24 mouse cellular contexts compared by ENCODE assay signal in the genomic region with DNA sequence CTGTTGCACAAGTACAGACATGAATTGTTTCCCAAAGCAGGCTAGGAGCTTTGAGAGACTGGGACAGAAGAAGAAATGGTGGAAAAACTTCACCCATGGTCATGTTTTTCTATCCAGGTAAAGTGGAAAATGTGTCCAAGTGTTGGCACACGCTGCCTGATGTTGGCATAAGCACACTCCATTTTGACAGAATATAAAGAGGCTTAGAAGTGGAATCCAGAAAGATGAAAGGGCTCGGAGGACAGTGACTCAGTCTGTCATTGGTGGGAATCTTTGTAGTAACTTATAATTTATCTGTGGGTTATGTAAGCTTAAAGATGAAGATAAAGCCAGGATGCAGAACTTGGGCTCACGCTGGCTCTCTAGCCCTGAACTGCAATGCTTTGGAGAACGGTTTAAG. TPM values are rescaled to one million over a fixed set of nuclear protein-coding genes. Genes with fewer than 3 reads are reported as not detected.
DNase-seq lines count a peak whose midpoint lies in the region; ATAC-seq and TF ChIP-seq lines count a peak whose summit lies in the region.
"Had no signal": no experiment of that assay in that cellular context is flagged by ENCODE, and none has a peak within 500 bp of the region (broad histone marks: within the 10 kb centered on the region; RNA-seq: fewer than 3 reads in every experiment).

No protein-coding gene starts in this region.

- H3K36me3 ChIP-seq in intestine, embryonic 14.5 days (ENCODE audit: control insufficient read depth, insufficient read depth, low read length), result no peaks in the 10 kb centered on the region
- H3K36me3 ChIP-seq in intestine, postnatal 0 days (ENCODE audit: control insufficient read depth, insufficient read depth), result no peaks in the 10 kb centered on the region
- H3K36me3 ChIP-seq: embryonic facial prominence, embryonic 10.5 days; embryonic facial prominence, embryonic 12.5 days; forebrain, embryonic 15.5 days; G1E had no signal

- H3K4me3 ChIP-seq in intestine, embryonic 14.5 days (ENCODE audit: low read depth, low read length), result no peak overlapping the region
- H3K4me3 ChIP-seq in intestine, postnatal 0 days (ENCODE audit: low read depth, low read length), result no peak overlapping the region
- H3K4me3 ChIP-seq: embryonic facial prominence, embryonic 10.5 days; embryonic facial prominence, embryonic 12.5 days; forebrain, embryonic 13.5 days; forebrain, embryonic 15.5 days had no signal

- WGBS in intestine, embryonic 14.5 days, result 77% methylated on average over 4 of the region's 4 CpGs
- WGBS in intestine, postnatal 0 days, result 75% methylated on average over 4 of the region's 4 CpGs

- peaks cover 5% of the 10 kb centered on the region; the same call in 1 of the 2 replicates for H3K4me1 ChIP-seq in intestine, embryonic 14.5 days (replicated peaks; ENCODE audit: control insufficient read depth, insufficient read depth, low read length)
- no peaks in the 10 kb centered on the region; the same call in 1 of the 2 replicates for H3K4me1 ChIP-seq in intestine, postnatal 0 days (replicated peaks; ENCODE audit: control insufficient read depth, insufficient read depth, low read length)

- no peak overlapping the region for H3K27ac ChIP-seq in intestine, embryonic 14.5 days (ENCODE audit: low read depth)
- H3K27ac ChIP-seq in intestine, postnatal 0 days (ENCODE audit: low read depth, low read length), result no peak overlapping the region
- H3K27ac ChIP-seq: embryonic facial prominence, embryonic 10.5 days; embryonic facial prominence, embryonic 12.5 days; forebrain, embryonic 13.5 days; forebrain, embryonic 15.5 days had no signal

- no peak for TF ChIP-seq CTCF in intestine, postnatal 0 days (IDR thresholded peaks at IDR 0.05; ENCODE audit: low read depth)

- ATAC-seq in intestine, embryonic 14.5 days (replicated peaks; ENCODE audit: low FRiP score, low TSS enrichment, low read depth), result no peak
- no peak for ATAC-seq in intestine, postnatal 0 days
- ATAC-seq: activated CD4-positive, CD25-positive, alpha-beta regulatory T cell, adult 4 months; CD4-positive, CD25-positive, alpha-beta regulatory T cell, adult 4 months; forebrain, embryonic 13.5 days; forebrain, embryonic 15.5 days; forebrain, postnatal 0 days; Patski had no signal

- no peaks in the 10 kb centered on the region for H3K9me3 ChIP-seq in intestine, embryonic 14.5 days (ENCODE audit: control insufficient read depth, low read length)
- no peaks in the 10 kb centered on the region for H3K9me3 ChIP-seq in intestine, postnatal 0 days (ENCODE audit: control insufficient read depth)
- H3K9me3 ChIP-seq: embryonic facial prominence, embryonic 10.5 days; embryonic facial prominence, embryonic 12.5 days; forebrain, embryonic 13.5 days; forebrain, embryonic 15.5 days had no signal

- H3K27me3 ChIP-seq in intestine, embryonic 14.5 days (replicated peaks; ENCODE audit: control insufficient read depth, insufficient read depth, low read length), result no peaks in the 10 kb centered on the region
- peaks cover 9% of the 10 kb centered on the region; the same call in 1 of the 2 replicates for H3K27me3 ChIP-seq in intestine, postnatal 0 days (replicated peaks; ENCODE audit: control insufficient read depth, insufficient read depth, low read length)
- H3K27me3 ChIP-seq: CH12.LX; embryonic facial prominence, embryonic 12.5 days had no signal

- no peak overlapping the region for H3K4me2 ChIP-seq in intestine, embryonic 14.5 days (ENCODE audit: low read length)
- H3K4me2 ChIP-seq in intestine, postnatal 0 days (replicated peaks; ENCODE audit: low read depth), result no peak overlapping the region
- H3K4me2 ChIP-seq: embryonic facial prominence, embryonic 12.5 days; forebrain, embryonic 13.5 days; forebrain, embryonic 15.5 days had no signal

- peak; percentile 74 to 88 for DNase-seq in adrenal gland, adult (ENCODE audit: inconsistent age in 2 of 2, low spot score in 1 of 2)
- no peak for DNase-seq in adrenal gland, postnatal 25 days
- DNase-seq in adrenal gland, adult 8-10 months, result peak; percentile 42
- DNase-seq in adrenal gland, postnatal 4 days (ENCODE audit: low spot score in 2 of 2), result no peak
- DNase-seq in intestine, embryonic 14.5 days (ENCODE audit: low spot score), result peak; percentile 38
- peak; percentile 22 to 32 for DNase-seq in adrenal gland, postnatal 36 days
- no peak for DNase-seq in cerebellum, adult 8-10 months
- DNase-seq: B cell, adult 2 months; cerebellum, adult 11 months; cerebellum, adult 18-20 months; cerebellum, adult 9-10 months; cerebellum, postnatal 10 days; cerebellum, postnatal 25 days; forebrain, postnatal 0 days had no signal

- no peak overlapping the region for H3K9ac ChIP-seq in intestine, embryonic 14.5 days (ENCODE audit: low read length)
- no peak overlapping the region for H3K9ac ChIP-seq in intestine, postnatal 0 days (ENCODE audit: low read depth, low read length)
- H3K9ac ChIP-seq: embryonic facial prominence, embryonic 12.5 days; forebrain, embryonic 13.5 days; forebrain, embryonic 15.5 days; forebrain, postnatal 0 days had no signal

RNA-seq across cellular contexts. Expression of a gene that starts 5.2 kb away (rescaled TPM):
- total RNA-seq in adrenal gland, postnatal 25 days (2021), result 16.6 and 22.2 TPM in 2 replicates
- 10 to 100 TPM; 25.2 to 31.1 (median 28.7) TPM for total RNA-seq in adrenal gland, adult 8-10 months (2022)
- total RNA-seq in adrenal gland, postnatal 4 days (2021), result 10 to 100 TPM; 22.8 to 23.0 TPM
- polyA plus RNA-seq in intestine, embryonic 14.5 days (2014; fragmentation: Nextera tagmentation; extraction: Ambion mirVana), result 16.5 and 19.0 TPM in 2 replicates
- polyA plus RNA-seq in intestine, postnatal 0 days (2015; fragmentation: Nextera tagmentation; extraction: Ambion mirVana), result 5.3 and 5.5 TPM in 2 replicates
- 10 to 100 TPM; 19.1 to 25.7 TPM for total RNA-seq in adrenal gland, postnatal 36 days (2021)
- total RNA-seq: CH12.LX had no signal
- polyA plus RNA-seq: activated CD4-positive, CD25-positive, alpha-beta regulatory T cell, adult 4 months; CD4-positive, CD25-positive, alpha-beta regulatory T cell, adult 4 months; G1E had no signal

Comparison
In these comparisons a context has a peak if more than half of its experiments do, and no peak if none do; other contexts are left out.
1. DNase-seq: peak in adrenal gland, adult (2 of 2), adrenal gland, adult 8-10 months (single experiment), intestine, embryonic 14.5 days (single experiment) and adrenal gland, postnatal 36 days (2 of 2); none in adrenal gland, postnatal 25 days (single experiment), adrenal gland, postnatal 4 days (0 of 2) and cerebellum, adult 8-10 months (single experiment).